Mouse (Mus musculus) gastrocnemius, postnatal 14 days (tissue): ENCODE measurements around the gene Fanca. TPM values are rescaled to one million over a fixed set of nuclear protein-coding genes. Genes with fewer than 3 reads are reported as not detected.
"Not testable (repeated sequence)": the region's sequence is repeated elsewhere in the genome, so short reads cannot be mapped to it uniquely, and the experiment has no call there.

ENCODE experiments used
- DNase-seq: peaks from one replicate; pipeline ENCODE4 v3.0.0; 2021; ENCODE audit warnings: mixed read lengths
- intact Hi-C: fragments of 180-260 bp; cut with DNase I; formaldehyde crosslinking; loops from one replicate; pipeline ENCODE4 v1.15.1; 2025; ENCODE audit warnings: low total_unique reads
- total RNA-seq, 2 experiments: library from RNA; stranded (reverse); gene quantifications; 2 replicates each; pipeline ENCODE4 v1.2.3; 2021

The Fanca gene
- total RNA-seq, 2 experiments from 2014 or later = 0.92 to 1.3 TPM

- intact Hi-C loops = loop anchor here (5.0 kb wide), 1 partner anchor 75 kb away; the partner anchor contains the start of gene Mc1r
Measured at GRCm38 (mm10) chr8:123332262-123333090, 14.1 kb upstream of the Fanca start, which contains the start of gene Spire2. Gene Spire2 (plus strand): TSS chr8:123332713.

DNA sequence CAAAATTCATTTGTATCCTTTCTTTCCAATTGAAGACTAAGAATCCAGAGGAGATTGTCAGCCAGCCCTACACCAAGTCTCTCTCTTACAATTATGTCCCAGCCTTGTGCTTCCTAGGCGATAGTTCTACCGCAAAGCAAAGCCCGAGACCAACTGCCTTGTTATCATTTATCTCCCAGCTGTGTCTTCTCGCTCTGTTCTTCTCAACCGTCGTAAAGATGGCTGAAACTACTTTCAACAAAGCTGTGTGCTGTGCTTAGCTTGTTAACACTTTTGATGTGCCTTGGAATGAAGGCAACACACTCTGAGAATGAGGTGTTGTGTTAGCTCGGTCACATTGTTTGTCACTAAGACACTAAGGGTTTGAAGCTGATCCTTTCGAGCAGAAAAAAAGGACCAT, 13.4 kb upstream of the Fanca start:
- DNase-seq = no peak
- intact Hi-C loops = loop anchor here (5.0 kb wide), 1 partner anchor 75 kb away; the partner anchor contains the start of gene Mc1r

More at GRCm38 (mm10) chr8:123332262-123333090, 14.1 kb upstream of the Fanca start, which contains the start of gene Spire2:
- peak; percentile 65 for DNase-seq

DNA sequence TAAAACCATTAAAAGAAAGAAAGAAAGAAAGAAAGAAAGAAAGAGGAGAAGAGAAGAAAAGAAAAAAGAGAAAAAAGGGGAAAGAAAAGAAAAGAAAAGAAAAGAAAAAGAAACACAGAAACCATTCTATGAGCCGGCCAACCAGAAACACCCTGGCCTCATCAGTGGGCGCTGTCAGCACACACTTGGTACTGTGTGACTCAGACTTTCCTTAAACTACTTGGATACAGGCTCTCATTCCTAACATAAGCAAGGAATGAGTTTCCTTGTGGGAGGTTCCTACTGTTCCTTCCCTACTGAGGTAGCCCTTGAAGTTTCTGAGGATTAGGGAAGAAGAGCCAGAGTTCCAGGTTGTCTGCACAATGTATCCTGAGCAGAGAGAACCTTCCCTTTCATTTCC, 12.9 kb upstream of the Fanca start:
- intact Hi-C loops = loop anchor here (5.0 kb wide), 1 partner anchor 76 kb away; the partner anchor contains the start of gene Mc1r

GRCm38 (mm10) chr8:123330701-123331100, 12.3 kb upstream of the Fanca start:
- DNase-seq = no peak
- intact Hi-C loops = loop anchor here (5.0 kb wide), 1 partner anchor 77 kb away; the partner anchor contains the start of gene Mc1r

More for the DNA sequence above, 12.9 kb upstream of the Fanca start:
- DNase-seq = no peak

GRCm38 (mm10) chr8:123329961-123330360, 11.6 kb upstream of the Fanca start:
- intact Hi-C loops = loop anchor here (5.0 kb wide), 1 partner anchor 77 kb away; the partner anchor contains the start of gene Mc1r
- DNase-seq = no peak

GRCm38 (mm10) chr8:123329350-123329749, 11.0 kb upstream of the Fanca start:
- no peak for DNase-seq
- intact Hi-C loops = no loop called here

- intact Hi-C loops = no loop called here
- DNase-seq = no peak
Measured at GRCm38 (mm10) chr8:123328552-123328951, 10.2 kb upstream of the Fanca start.

DNA sequence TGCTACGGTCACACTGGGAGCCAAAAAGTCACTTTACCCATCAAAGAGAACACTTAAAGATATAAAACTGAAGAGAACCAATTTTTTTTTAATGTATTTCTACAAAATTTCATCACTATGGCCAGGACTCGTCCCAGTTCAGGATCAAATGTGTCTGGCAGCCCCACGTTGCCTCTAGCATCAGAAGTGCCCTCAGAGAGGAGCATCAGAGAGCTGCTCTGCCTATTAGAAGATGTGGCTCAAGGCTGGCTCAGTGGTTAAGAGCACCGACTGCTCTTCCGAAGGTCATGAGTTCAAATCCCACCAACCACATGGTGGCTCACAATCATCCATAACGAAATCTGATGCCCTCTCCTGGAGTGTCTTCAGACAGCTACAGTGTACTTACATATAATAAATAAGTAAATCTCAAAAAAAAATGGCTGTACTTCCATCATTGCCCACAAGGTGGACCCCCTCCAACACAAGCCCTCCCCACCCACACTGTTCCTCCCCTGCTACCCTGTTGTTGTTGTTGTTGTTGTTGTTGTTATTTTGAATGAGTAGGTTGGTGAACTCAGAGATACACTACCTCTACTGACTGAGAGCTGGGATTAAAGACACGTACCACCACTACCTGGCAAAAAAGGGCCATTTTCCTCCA, 1.3 kb upstream of the Fanca start:
- no peak for DNase-seq
- intact Hi-C loops = loop anchor here (2.0 kb wide), 1 partner anchor 41 kb away; no protein-coding TSS in a partner anchor

GRCm38 (mm10) chr8:123317781-123318466, 452 bp downstream of the Fanca start:
- DNase-seq = no peak
- intact Hi-C loops = no loop called here

- no peak for DNase-seq
- intact Hi-C loops = no loop called here
Measured at GRCm38 (mm10) chr8:123308738-123309137, 9.6 kb downstream of the Fanca start.

- DNase-seq = no peak
- intact Hi-C loops = no loop called here
Measured at GRCm38 (mm10) chr8:123298301-123298700, 20.1 kb downstream of the Fanca start.

DNA sequence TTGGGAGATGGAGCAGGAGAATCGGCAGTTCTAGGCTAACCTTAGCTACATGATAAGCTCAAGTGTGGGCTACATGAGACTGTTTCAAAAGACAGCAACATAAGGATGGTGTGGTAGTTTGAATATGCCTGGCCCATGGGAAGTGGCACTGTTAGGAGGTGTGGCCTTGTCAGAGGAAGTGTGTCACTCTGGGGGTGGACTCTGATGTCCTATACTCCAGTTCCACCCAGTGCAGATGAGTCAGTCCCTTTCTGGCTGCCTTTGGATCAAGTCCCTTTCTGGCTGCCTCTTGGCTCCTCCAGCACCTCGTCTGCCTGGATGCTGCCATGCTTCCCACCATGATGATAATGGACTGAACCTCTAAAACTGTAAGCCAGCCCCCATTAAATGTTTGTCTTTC, 25.6 kb downstream of the Fanca start:
- intact Hi-C loops = no loop called here

GRCm38 (mm10) chr8:123292281-123292680, 26.1 kb downstream of the Fanca start:
- intact Hi-C loops = no loop called here
- no peak for DNase-seq

More for the DNA sequence above, 25.6 kb downstream of the Fanca start:
- DNase-seq = no peak

GRCm38 (mm10) chr8:123291716-123292115, 26.7 kb downstream of the Fanca start:
- intact Hi-C loops = no loop called here
- no peak for DNase-seq

DNA sequence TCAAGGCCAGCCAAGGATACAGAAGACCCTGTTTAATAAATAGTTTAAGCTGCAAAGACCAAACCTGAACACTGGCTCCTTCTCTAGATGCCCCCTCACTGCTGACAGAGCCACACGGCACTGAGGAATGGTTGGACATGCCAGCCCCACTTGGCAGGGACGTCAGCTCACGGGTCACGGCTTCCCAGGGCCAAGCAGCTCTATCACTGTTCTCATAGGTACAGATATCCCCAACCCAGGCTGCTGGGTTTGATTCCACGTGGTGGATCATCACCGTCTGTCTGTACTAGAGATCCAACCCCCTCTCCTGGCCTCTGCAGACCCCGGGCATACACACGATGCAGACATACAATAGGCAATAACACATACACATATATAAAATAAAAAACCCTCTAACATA, 27.7 kb downstream of the Fanca start:
- no peak for DNase-seq
- intact Hi-C loops = no loop called here

GRCm38 (mm10) chr8:123290166-123290565, 28.2 kb downstream of the Fanca start:
- DNase-seq = peak; percentile 26
- intact Hi-C loops = no loop called here

GRCm38 (mm10) chr8:123287362-123287761, 31.0 kb downstream of the Fanca start:
- intact Hi-C loops = no loop called here
- no peak for DNase-seq

DNA sequence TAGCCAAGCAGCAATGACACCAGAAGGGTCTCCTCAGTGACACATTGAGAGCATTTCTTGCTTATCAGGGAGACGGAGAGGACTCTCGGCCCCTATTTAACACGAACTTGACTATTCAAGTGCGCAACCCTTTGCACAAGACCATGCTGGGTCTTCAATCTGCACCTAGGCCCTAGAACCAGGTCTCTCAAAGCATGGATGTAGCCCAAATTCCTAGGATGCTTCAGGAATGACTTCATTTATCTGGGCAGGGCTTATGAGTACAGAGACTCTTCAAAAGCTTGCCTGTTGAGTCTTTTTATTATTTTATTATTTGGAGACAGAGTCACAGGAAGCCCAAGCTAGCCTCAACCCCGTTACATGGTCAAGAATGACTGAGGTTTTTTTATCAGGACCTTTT, 33.9 kb downstream of the Fanca start:
- DNase-seq = no peak
- intact Hi-C loops = no loop called here

- no peak for DNase-seq
- intact Hi-C loops = no loop called here
Measured at GRCm38 (mm10) chr8:123283991-123284390, 34.4 kb downstream of the Fanca start.

DNA sequence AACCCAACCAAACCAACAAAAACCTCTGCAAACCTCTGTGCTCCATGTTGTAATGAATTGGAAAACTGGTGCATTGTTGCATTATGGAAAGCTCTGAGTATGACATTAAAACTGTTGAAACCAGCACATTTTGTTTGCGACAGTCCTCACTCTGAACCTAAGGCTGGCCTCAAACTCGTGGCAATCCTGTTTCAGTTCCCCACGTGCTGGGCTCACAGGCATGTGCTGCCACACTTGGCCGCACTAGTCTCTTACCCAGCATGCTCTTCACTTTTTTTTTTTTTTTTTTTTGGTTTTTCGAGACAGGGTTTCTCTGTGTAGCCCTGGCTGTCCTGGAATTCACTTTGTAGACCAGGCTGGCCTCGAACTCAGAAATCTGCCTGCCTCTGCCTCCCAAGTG, 35.4 kb downstream of the Fanca start:
- intact Hi-C loops, DNase-seq: not testable (repeated sequence)
